Mouse (Mus musculus): ENCODE measurements around the gene Rhbdl3.
A peak's percentile ranks its signal among the peaks of the same experiment; 100 is the strongest.

Rhbdl3 gene

GRCm38 (mm10) chr11:80300551-80301315, at the start of gene Rhbdl3:
Gene Rhbdl3, plus strand, starts transcription at chr11:80300912.
- peak; percentile 67 for DNase-seq (ENCODE audit: extremely low spot score)

- no peak for DNase-seq (ENCODE audit: extremely low spot score)
These were observed 36.6 kb upstream of the Rhbdl3 start for GRCm38 (mm10) chr11:80264137-80264536.

GRCm38 (mm10) chr11:80271096-80271495, 29.6 kb upstream of the Rhbdl3 start:
- DNase-seq (ENCODE audit: extremely low spot score): no peak

GRCm38 (mm10) chr11:80275011-80275410, 25.7 kb upstream of the Rhbdl3 start:
- DNase-seq (ENCODE audit: extremely low spot score): no peak

- DNase-seq (ENCODE audit: extremely low spot score): no peak
These were observed 22.7 kb upstream of the Rhbdl3 start for GRCm38 (mm10) chr11:80278054-80278453.

GRCm38 (mm10) chr11:80283786-80284185, 16.9 kb upstream of the Rhbdl3 start:
- DNase-seq (ENCODE audit: extremely low spot score): no peak

GRCm38 (mm10) chr11:80284641-80285040, 16.1 kb upstream of the Rhbdl3 start:
- DNase-seq (ENCODE audit: extremely low spot score): no peak

- DNase-seq (ENCODE audit: extremely low spot score): peak; percentile 75
These were observed 13.6 kb upstream of the Rhbdl3 start for GRCm38 (mm10) chr11:80287150-80287549.

GRCm38 (mm10) chr11:80289701-80290445, 10.8 kb upstream of the Rhbdl3 start:
- peak; percentile 54 for DNase-seq (ENCODE audit: extremely low spot score)

GRCm38 (mm10) chr11:80291004-80291403, 9.7 kb upstream of the Rhbdl3 start:
- DNase-seq (ENCODE audit: extremely low spot score): no peak

GRCm38 (mm10) chr11:80292463-80292862, 8.2 kb upstream of the Rhbdl3 start:
- no peak for DNase-seq (ENCODE audit: extremely low spot score)

- DNase-seq (ENCODE audit: extremely low spot score): no peak
These were observed 5.6 kb upstream of the Rhbdl3 start for GRCm38 (mm10) chr11:80295066-80295465.

- no peak for DNase-seq (ENCODE audit: extremely low spot score)
These were observed 4.9 kb upstream of the Rhbdl3 start for GRCm38 (mm10) chr11:80295785-80296184.

GRCm38 (mm10) chr11:80299513-80300235, 1.0 kb upstream of the Rhbdl3 start:
- DNase-seq (ENCODE audit: extremely low spot score): no peak

- peak; percentile 71 for DNase-seq (ENCODE audit: extremely low spot score)
These were observed 769 bp downstream of the Rhbdl3 start for GRCm38 (mm10) chr11:80301316-80302045.

- no peak for DNase-seq (ENCODE audit: extremely low spot score)
These were observed 1.3 kb downstream of the Rhbdl3 start for GRCm38 (mm10) chr11:80302046-80302390.

- DNase-seq (ENCODE audit: extremely low spot score): peak; percentile 74
These were observed 1.8 kb downstream of the Rhbdl3 start for GRCm38 (mm10) chr11:80302536-80302935.

- DNase-seq (ENCODE audit: extremely low spot score): no peak
These were observed 3.0 kb downstream of the Rhbdl3 start for GRCm38 (mm10) chr11:80303746-80304145.

- no peak for DNase-seq (ENCODE audit: extremely low spot score)
These were observed 4.1 kb downstream of the Rhbdl3 start for GRCm38 (mm10) chr11:80304846-80305245.

GRCm38 (mm10) chr11:80308537-80308936, 7.8 kb downstream of the Rhbdl3 start:
- no peak for DNase-seq (ENCODE audit: extremely low spot score)

GRCm38 (mm10) chr11:80311271-80311670, 10.6 kb downstream of the Rhbdl3 start:
- no peak for DNase-seq (ENCODE audit: extremely low spot score)

- no peak for DNase-seq (ENCODE audit: extremely low spot score)
These were observed 11.3 kb downstream of the Rhbdl3 start for GRCm38 (mm10) chr11:80312049-80312448.
